Mouse (Mus musculus): ENCODE data around the gene Cd209e.
A peak's percentile ranks its signal among the peaks of the same experiment; 100 is the strongest.

Cd209e gene

GRCm38 (mm10) chr8:3854209-3854608 is at the start of gene Cd209e:
Cd209e (minus strand) TSS chr8:3854309.
- no peak for DNase-seq (ENCODE audit: low read depth, low spot score)

GRCm38 (mm10) chr8:3878455-3878854 is 24.3 kb upstream of the Cd209e start, which contains the start of gene Cd209d:
Cd209d (minus strand) TSS chr8:3878555.
- no peak for DNase-seq (ENCODE audit: low read depth, low spot score)

- DNase-seq (ENCODE audit: low read depth, low spot score): no peak
These were observed 22.0 kb upstream of the Cd209e start for GRCm38 (mm10) chr8:3876121-3876520.

- peak; percentile 79 for DNase-seq (ENCODE audit: low read depth, low spot score)
These were observed 8.6 kb upstream of the Cd209e start for GRCm38 (mm10) chr8:3862736-3863135.

GRCm38 (mm10) chr8:3803091-3803490 is 51.0 kb downstream of the Cd209e start:
- peak; percentile 86 for DNase-seq (ENCODE audit: low read depth, low spot score)
